Mouse (Mus musculus): ENCODE measurements at regions not wholly inside any gene's neighbourhood (a gene's known extent, or its start where the extent isn't known, plus 50 kb on each side); places are given as distances from the start of the nearest gene placed in this dataset.

DNA sequence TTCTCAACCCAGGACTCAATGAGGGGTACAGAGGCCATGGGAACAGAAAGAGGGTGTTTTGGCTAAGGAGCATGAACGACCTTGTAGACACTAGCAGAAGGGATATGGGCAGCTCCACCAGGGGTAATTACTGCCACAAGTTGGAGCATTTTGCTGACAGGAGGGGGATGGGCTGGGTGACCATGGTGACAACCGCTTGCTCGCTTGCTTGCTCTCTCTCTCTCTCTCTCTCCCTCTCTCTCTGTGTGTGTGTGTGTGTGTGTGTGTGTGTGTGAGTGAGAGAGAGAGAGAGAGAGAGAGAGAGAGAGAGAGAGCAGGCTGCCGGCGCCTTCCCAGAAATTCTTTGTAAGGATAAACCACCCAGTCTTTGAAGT is 65.7 kb downstream of the Sik1 start:
- H3K9ac ChIP-seq: 0 out of 2 replicates have a peak overlapping the region, but pooled peaks have one; percentile 22

DNA sequence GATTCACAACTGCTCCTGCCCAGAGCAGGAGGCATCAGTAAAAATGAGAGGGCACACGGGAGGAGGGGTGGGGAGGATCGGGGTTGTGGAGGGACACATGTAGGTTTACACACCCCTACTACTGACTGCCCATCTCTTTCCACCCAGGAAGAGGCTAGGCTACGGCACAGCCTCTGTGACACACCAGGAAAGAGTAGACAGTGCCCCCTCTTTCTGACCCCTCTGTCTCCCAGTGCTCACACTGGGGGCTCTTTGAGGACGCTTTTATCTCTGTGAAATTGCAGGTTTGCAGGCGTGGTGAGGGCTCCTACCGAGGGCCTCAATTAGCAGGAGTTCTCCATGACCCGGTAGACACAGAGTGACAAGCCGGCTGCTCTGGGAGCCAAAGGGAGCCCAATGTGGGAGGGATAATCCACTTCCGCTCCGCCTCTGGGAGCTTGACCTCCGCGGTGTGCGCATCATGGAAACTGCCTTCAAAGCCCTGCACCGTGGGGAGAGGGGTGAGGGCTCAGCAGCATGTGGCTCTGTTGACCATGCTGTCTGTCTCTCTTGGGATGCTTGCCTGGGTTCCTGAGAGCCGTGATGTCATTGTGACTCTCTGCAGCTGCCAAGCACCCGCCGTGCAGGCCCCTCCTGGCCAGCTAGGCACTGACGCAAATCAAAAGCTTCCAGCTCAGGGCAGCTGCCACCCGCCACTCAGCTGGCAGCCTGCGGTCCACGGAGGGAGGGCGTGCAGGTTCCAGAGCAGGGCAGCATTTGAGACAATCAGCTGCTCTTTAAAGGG is 65.1 kb downstream of the Sik1 start:
- ATAC-seq (peak; percentile 77), DNase-seq (peak; percentile 75)
- no peak for TF ChIP-seq CTCF (IDR thresholded peaks at IDR 0.05; ENCODE audit: low read depth)
- Histone ChIP-seq H3K27ac (ENCODE audit: low read depth, low read length) (peak overlapping the region; percentile 69), H3K27me3 (ENCODE audit: insufficient read depth, low read length) (no peaks in the 10 kb centered on the region), H3K36me3 (ENCODE audit: insufficient read depth) (no peaks in the 10 kb centered on the region), H3K4me2 (ENCODE audit: low read depth) (peak overlapping the region; percentile 17), H3K4me1 (ENCODE audit: insufficient read depth) (peaks cover 19% of the 10 kb centered on the region), H3K9me3 (ENCODE audit: low read length) (no peaks in the 10 kb centered on the region), H3K9ac (peak overlapping the region; percentile 22), H3K4me3 (ENCODE audit: low read depth, low read length) (no peak overlapping the region)
- 5% methylated on average over 22 of the region's 22 CpGs for WGBS

More for the DNA sequence above, 65.7 kb downstream of the Sik1 start:
- Histone ChIP-seq H3K27me3 (ENCODE audit: insufficient read depth, low read length) (no peaks in the 10 kb centered on the region), H3K9me3 (ENCODE audit: low read length) (no peaks in the 10 kb centered on the region), H3K4me2 (ENCODE audit: low read depth) (no peak overlapping the region), H3K4me1 (ENCODE audit: insufficient read depth) (peaks cover 19% of the 10 kb centered on the region), H3K27ac (ENCODE audit: low read depth, low read length) (peak overlapping the region; percentile 69), H3K4me3 (ENCODE audit: low read depth, low read length) (no peak overlapping the region), H3K36me3 (ENCODE audit: insufficient read depth) (no peaks in the 10 kb centered on the region)
- peak; percentile 68 for DNase-seq
- WGBS: 5% methylated on average over 5 of the region's 5 CpGs
- ATAC-seq: peak; percentile 54; the same call in 1 of the 2 replicates
- no peak for TF ChIP-seq CTCF (IDR thresholded peaks at IDR 0.05; ENCODE audit: low read depth)

DNA sequence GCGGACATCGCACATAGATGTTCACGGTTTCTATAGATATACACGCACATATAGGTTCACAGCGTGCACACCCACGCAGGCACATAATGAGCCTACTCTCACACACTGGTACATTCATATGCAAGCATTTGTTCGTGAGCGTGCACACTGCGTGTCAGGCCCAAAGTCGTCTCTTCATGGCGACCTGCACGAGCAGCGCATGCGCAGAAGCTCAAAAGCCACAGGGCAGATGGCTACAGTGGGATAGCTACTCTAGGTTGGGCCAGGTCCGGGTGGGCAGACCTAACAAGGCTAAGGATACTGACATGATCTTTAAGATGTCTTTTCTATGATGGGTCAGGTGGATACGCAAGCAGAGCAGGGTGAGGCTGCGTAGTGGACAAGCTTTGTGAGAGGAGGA is 63.9 kb downstream of the Sik1 start:
- ATAC-seq: no peak
- H3K36me3 ChIP-seq (ENCODE audit: insufficient read depth): no peaks in the 10 kb centered on the region

DNA sequence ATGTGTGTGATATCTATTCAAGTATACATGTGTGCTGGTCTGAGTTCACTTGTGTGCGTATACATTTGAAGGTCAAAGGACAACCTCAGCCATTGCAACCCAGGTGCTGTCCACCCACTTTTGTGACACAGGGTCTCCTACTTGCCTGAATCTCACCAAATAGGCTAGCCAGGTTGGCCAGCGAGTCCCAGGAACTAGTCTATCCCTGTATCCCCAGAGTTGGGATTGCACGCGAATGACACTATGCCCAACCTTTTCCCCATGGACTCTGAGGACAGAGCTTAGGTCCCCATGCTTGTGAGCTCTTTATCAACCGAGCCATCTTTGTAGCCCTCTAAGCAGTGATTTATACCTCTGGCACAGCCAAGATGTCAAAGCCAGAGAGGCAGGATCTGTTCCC is 62.6 kb downstream of the Sik1 start:
- Histone ChIP-seq H3K4me3 (ENCODE audit: low read depth, low read length) (no peak overlapping the region), H3K27me3 (ENCODE audit: insufficient read depth, low read length) (no peaks in the 10 kb centered on the region), H3K4me2 (ENCODE audit: low read depth) (no peak overlapping the region), H3K4me1 (ENCODE audit: insufficient read depth) (peaks cover 19% of the 10 kb centered on the region), H3K36me3 (ENCODE audit: insufficient read depth) (no peaks in the 10 kb centered on the region), H3K9ac (no peak overlapping the region), H3K27ac (ENCODE audit: low read depth, low read length) (no peak overlapping the region), H3K9me3 (ENCODE audit: low read length) (no peaks in the 10 kb centered on the region)
- no peak for DNase-seq
- 94% methylated on average over 5 of the region's 5 CpGs for WGBS
- no peak for ATAC-seq
- TF ChIP-seq CTCF (IDR thresholded peaks at IDR 0.05; ENCODE audit: low read depth): no peak

More for the DNA sequence above, 63.9 kb downstream of the Sik1 start:
- no peak for DNase-seq
- WGBS: 95% methylated on average over 17 of the region's 17 CpGs
- no peak for TF ChIP-seq CTCF (IDR thresholded peaks at IDR 0.05; ENCODE audit: low read depth)
- peaks cover 19% of the 10 kb centered on the region for H3K4me1 ChIP-seq (ENCODE audit: insufficient read depth)
- H3K4me3 ChIP-seq (ENCODE audit: low read depth, low read length): no peak overlapping the region
- no peaks in the 10 kb centered on the region for H3K9me3 ChIP-seq (ENCODE audit: low read length)
- H3K27ac ChIP-seq (ENCODE audit: low read depth, low read length): no peak overlapping the region
- no peak overlapping the region for H3K4me2 ChIP-seq (ENCODE audit: low read depth)
- H3K27me3 ChIP-seq (ENCODE audit: insufficient read depth, low read length): no peaks in the 10 kb centered on the region
- no peak overlapping the region for H3K9ac ChIP-seq

DNA sequence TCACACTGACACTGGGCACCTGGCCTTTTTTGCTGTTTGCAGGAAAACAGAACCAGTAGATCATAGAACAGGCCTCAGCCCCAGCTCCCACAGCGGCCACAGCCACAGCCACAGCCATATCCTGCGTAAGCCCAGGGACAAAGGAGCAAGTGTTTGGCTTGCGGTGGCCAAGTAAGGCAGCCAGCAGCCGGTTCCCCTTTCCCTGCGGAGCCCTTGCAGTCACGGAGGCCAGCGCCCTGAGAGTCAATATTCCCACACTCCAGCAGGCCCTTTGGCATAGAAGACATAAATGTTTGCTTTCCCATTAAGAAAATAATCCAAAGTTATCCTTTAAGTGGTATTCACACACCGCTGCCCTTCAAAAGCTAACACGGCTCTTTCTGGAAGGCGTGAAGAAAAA is 62.1 kb downstream of the Sik1 start:
- WGBS: 30% methylated on average over 10 of the region's 10 CpGs
- H3K9ac ChIP-seq: no peak overlapping the region
- peaks cover 19% of the 10 kb centered on the region for H3K4me1 ChIP-seq (ENCODE audit: insufficient read depth)
- no peak for TF ChIP-seq CTCF (IDR thresholded peaks at IDR 0.05; ENCODE audit: low read depth)
- ATAC-seq (no peak), DNase-seq (peak; percentile 28)
- H3K36me3 ChIP-seq (ENCODE audit: insufficient read depth): no peaks in the 10 kb centered on the region
- H3K27ac ChIP-seq (ENCODE audit: low read depth, low read length): no peak overlapping the region
- no peaks in the 10 kb centered on the region for H3K9me3 ChIP-seq (ENCODE audit: low read length)
- no peaks in the 10 kb centered on the region for H3K27me3 ChIP-seq (ENCODE audit: insufficient read depth, low read length)
- H3K4me2 ChIP-seq (ENCODE audit: low read depth): no peak overlapping the region
- H3K4me3 ChIP-seq (ENCODE audit: low read depth, low read length): no peak overlapping the region

DNA sequence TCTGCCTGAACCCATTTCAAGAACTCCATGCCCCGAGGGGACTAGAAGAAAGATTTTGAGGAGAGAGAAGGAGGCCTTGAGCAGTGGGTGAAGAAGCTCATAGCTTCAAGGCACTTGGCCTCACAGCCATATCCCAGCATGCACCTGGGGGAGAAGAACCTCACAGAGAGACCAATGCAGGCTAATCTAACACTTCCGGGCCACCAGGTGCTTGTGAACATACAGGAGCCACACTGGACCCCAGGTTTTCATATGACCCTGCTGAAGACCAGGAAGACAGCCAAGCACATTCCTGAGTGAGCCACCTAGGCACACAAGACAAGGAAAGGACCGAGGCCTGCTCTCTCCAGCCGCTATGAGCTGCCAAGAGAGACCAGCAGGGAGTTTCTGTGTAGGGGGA is 61.6 kb downstream of the Sik1 start:
- peaks cover 19% of the 10 kb centered on the region for H3K4me1 ChIP-seq (ENCODE audit: insufficient read depth)
- H3K27me3 ChIP-seq (ENCODE audit: insufficient read depth, low read length): no peaks in the 10 kb centered on the region
- DNase-seq: no peak
- H3K36me3 ChIP-seq (ENCODE audit: insufficient read depth): no peaks in the 10 kb centered on the region
- TF ChIP-seq CTCF (IDR thresholded peaks at IDR 0.05; ENCODE audit: low read depth): no peak
- 70% methylated on average over 4 of the region's 4 CpGs for WGBS
- H3K9ac ChIP-seq: no peak overlapping the region
- no peak overlapping the region for H3K4me2 ChIP-seq (ENCODE audit: low read depth)
- H3K27ac ChIP-seq (ENCODE audit: low read depth, low read length): no peak overlapping the region
- no peaks in the 10 kb centered on the region for H3K9me3 ChIP-seq (ENCODE audit: low read length)
- no peak for ATAC-seq
- H3K4me3 ChIP-seq (ENCODE audit: low read depth, low read length): no peak overlapping the region

Data from forebrain, postnatal 0 days (tissue).